Mouse (Mus musculus) cortical plate, adult 2 months (tissue): ENCODE measurements around the gene Pla2g2f.

Experiments used
- CTCF ChIP-seq: fragments of 200-500 bp; IDR thresholded peaks from 2 replicates; pipeline ENCODE4 v1.5.1; 2011; ENCODE audit warnings: mild to moderate bottlenecking, control low read depth, low read length; ENCODE audit not compliant: insufficient read depth; ENCODE audit errors: extremely low read depth
- POLR2A ChIP-seq: fragments of 200-500 bp; IDR thresholded peaks from 2 replicates; pipeline ENCODE4 v1.6.1; 2011; ENCODE audit warnings: mild to moderate bottlenecking, low read length, control low read depth; ENCODE audit not compliant: insufficient read depth; ENCODE audit errors: extremely low read depth

DNA sequence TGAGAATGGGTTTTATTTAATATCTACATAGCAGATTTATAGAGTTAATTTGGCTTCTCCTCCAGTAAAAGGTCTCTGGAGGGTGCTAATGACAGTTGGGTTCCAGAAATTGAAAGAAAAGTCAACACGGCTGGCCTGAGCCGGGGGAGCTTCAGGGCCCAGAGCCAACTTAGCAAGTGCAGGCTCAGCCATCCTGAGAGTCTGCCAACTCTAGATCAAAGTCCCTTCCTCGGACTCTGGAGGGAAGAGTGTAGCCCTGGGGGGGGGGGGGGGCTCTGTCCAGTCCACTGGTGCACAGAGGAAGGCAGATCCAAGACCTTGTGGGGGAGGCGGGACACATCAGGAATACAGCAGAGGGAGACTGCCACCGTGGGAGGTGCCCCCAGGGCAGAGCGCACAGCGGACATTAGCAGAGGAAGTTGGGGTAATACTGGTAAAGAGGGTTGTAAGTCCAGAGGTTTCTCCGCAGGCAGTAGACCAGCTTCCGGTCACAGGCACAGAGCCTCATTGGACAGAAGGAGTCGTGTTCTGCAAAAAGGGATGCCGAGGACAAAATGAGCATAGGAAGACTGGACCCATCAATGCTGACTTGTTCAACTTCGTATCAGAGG is 42.8 kb upstream of the Pla2g2f start:
- no peak for TF ChIP-seq CTCF
- TF ChIP-seq POLR2A = no peak
